Mouse (Mus musculus): Measurements from ENCODE around the gene Ilf2. TPM values are rescaled to one million over a fixed set of nuclear protein-coding genes. Genes with fewer than 3 reads are reported as not detected.

The Ilf2 gene
- total and polyA plus RNA-seq, 2 experiments from 2014 or later: 119 to 177 TPM

GRCm38 (mm10) chr3:90537141-90537904, 61.4 kb downstream of the Ilf2 start, which contains the start of gene S100a16:
Gene S100a16, plus strand, starts transcription at chr3:90537254.
- Histone ChIP-seq H3K27ac (peak within 1 kb of the TSS; percentile 36; the same call in 1 of the 2 replicates), H3K36me3 (ENCODE audit: insufficient read depth, low read length) (no peaks in the 10 kb centered on the region), H3K27me3 (ENCODE audit: insufficient read depth, low read length) (no peaks in the 10 kb centered on the region), H3K9me3 (ENCODE audit: low read length) (no peaks in the 10 kb centered on the region), H3K4me2 (ENCODE audit: low read depth, low read length) (peak within 1 kb of the TSS; percentile 38), H3K9ac (replicated peaks; ENCODE audit: low read length) (peak within 1 kb of the TSS; percentile 5; the same call in 1 of the 2 replicates), H3K4me1 (ENCODE audit: insufficient read depth, low read length) (peaks cover 9% of the 10 kb centered on the region; the same call in 1 of the 2 replicates), H3K4me3 (ENCODE audit: low read length) (peak within 1 kb of the TSS; percentile 18; the same call in 1 of the 2 replicates)
- DNase-seq (ENCODE audit: low spot score) (peak; percentile 41), ATAC-seq (peak; percentile 71; the same call in 1 of the 2 replicates)
- TF ChIP-seq CTCF (IDR thresholded peaks at IDR 0.05; ENCODE audit: low read depth): no peak
- WGBS: 33% methylated on average over 10 of the region's 10 CpGs

- Histone ChIP-seq H3K4me2 (ENCODE audit: low read depth, low read length) (peak overlapping the region; percentile 38), H3K36me3 (ENCODE audit: insufficient read depth, low read length) (no peaks in the 10 kb centered on the region), H3K9me3 (ENCODE audit: low read length) (no peaks in the 10 kb centered on the region), H3K9ac (replicated peaks; ENCODE audit: low read length) (no peak overlapping the region; the same call in 1 of the 2 replicates), H3K27ac (peak overlapping the region; percentile 36; the same call in 1 of the 2 replicates), H3K4me1 (ENCODE audit: insufficient read depth, low read length) (peaks cover 9% of the 10 kb centered on the region; the same call in 1 of the 2 replicates), H3K27me3 (ENCODE audit: insufficient read depth, low read length) (no peaks in the 10 kb centered on the region), H3K4me3 (ENCODE audit: low read length) (peak overlapping the region; percentile 18; the same call in 1 of the 2 replicates)
- DNase-seq (ENCODE audit: low spot score) (no peak), ATAC-seq (no peak)
- whole genome bisulfite sequencing: 70% methylated on average over 5 of the region's 5 CpGs
- TF ChIP-seq CTCF (IDR thresholded peaks at IDR 0.05; ENCODE audit: low read depth): no peak
Observed at GRCm38 (mm10) chr3:90537905-90538296, 62.0 kb downstream of the Ilf2 start.

Other genes starting within 250 kb of the Ilf2 start
- 52.5 and 75.6 TPM in 2 replicates for gene Jtb, start 244.5 kb upstream of the Ilf2 start, total RNA-seq (2014; rRNA removed)
- 115 and 124 TPM in 2 replicates for gene Jtb, start 244.5 kb upstream of the Ilf2 start, polyA plus RNA-seq (2015; fragmentation: Nextera tagmentation; extraction: Ambion mirVana)
- 0.21 and 0.83 TPM in 2 replicates for gene Creb3l4, start 232.6 kb upstream of the Ilf2 start, total RNA-seq (2014; rRNA removed)
- 1.2 and 1.4 TPM in 2 replicates for gene Creb3l4, start 232.6 kb upstream of the Ilf2 start, polyA plus RNA-seq (2015; fragmentation: Nextera tagmentation; extraction: Ambion mirVana)
- gene Slc39a1, start 228.0 kb upstream of the Ilf2 start, total RNA-seq (2014; rRNA removed): 97.8 and 105 TPM in 2 replicates
- gene Slc39a1, start 228.0 kb upstream of the Ilf2 start, polyA plus RNA-seq (2015; fragmentation: Nextera tagmentation; extraction: Ambion mirVana): 70.1 and 72.0 TPM in 2 replicates
- gene Crtc2, start 222.0 kb upstream of the Ilf2 start, total RNA-seq (2014; rRNA removed): 12.7 and 27.0 TPM in 2 replicates
- gene Crtc2, start 222.0 kb upstream of the Ilf2 start, polyA plus RNA-seq (2015; fragmentation: Nextera tagmentation; extraction: Ambion mirVana): 15.4 and 17.0 TPM in 2 replicates
- gene Dennd4b, start 210.9 kb upstream of the Ilf2 start, total RNA-seq (2014; rRNA removed): 38.8 and 48.4 TPM in 2 replicates
- gene Dennd4b, start 210.9 kb upstream of the Ilf2 start, polyA plus RNA-seq (2015; fragmentation: Nextera tagmentation; extraction: Ambion mirVana): 5.4 and 5.9 TPM in 2 replicates
- 31.5 and 32.1 TPM in 2 replicates for gene Gatad2b, start 182.9 kb upstream of the Ilf2 start, total RNA-seq (2014; rRNA removed)
- gene Gatad2b, start 182.9 kb upstream of the Ilf2 start, polyA plus RNA-seq (2015; fragmentation: Nextera tagmentation; extraction: Ambion mirVana): 13.7 and 14.2 TPM in 2 replicates
- gene Slc27a3, start 86.2 kb upstream of the Ilf2 start, total RNA-seq (2014; rRNA removed): 85.1 and 87.2 TPM in 2 replicates
- gene Slc27a3, start 86.2 kb upstream of the Ilf2 start, polyA plus RNA-seq (2015; fragmentation: Nextera tagmentation; extraction: Ambion mirVana): 28.3 and 30.3 TPM in 2 replicates
- gene Ints3, start 42.5 kb upstream of the Ilf2 start, total RNA-seq (2014; rRNA removed): 58.1 and 71.7 TPM in 2 replicates
- gene Ints3, start 42.5 kb upstream of the Ilf2 start, polyA plus RNA-seq (2015; fragmentation: Nextera tagmentation; extraction: Ambion mirVana): 19.9 and 20.4 TPM in 2 replicates
- gene Npr1, start 10.3 kb upstream of the Ilf2 start, total RNA-seq (2014; rRNA removed): 3.5 and 6.2 TPM in 2 replicates
- 2.8 TPM in 2 replicates for gene Npr1, start 10.3 kb upstream of the Ilf2 start, polyA plus RNA-seq (2015; fragmentation: Nextera tagmentation; extraction: Ambion mirVana)
- 49.7 and 52.0 TPM in 2 replicates for gene Snapin, start 14.9 kb downstream of the Ilf2 start, total RNA-seq (2014; rRNA removed)
- 102 and 106 TPM in 2 replicates for gene Snapin, start 14.9 kb downstream of the Ilf2 start, polyA plus RNA-seq (2015; fragmentation: Nextera tagmentation; extraction: Ambion mirVana)
- 210 and 220 TPM in 2 replicates for gene Chtop, start 33.4 kb downstream of the Ilf2 start, total RNA-seq (2014; rRNA removed)
- 162 and 165 TPM in 2 replicates for gene Chtop, start 33.4 kb downstream of the Ilf2 start, polyA plus RNA-seq (2015; fragmentation: Nextera tagmentation; extraction: Ambion mirVana)
- gene S100a1, start 38.3 kb downstream of the Ilf2 start, total RNA-seq (2014; rRNA removed): 27.7 and 28.1 TPM in 2 replicates
- 88.9 and 93.6 TPM in 2 replicates for gene S100a1, start 38.3 kb downstream of the Ilf2 start, polyA plus RNA-seq (2015; fragmentation: Nextera tagmentation; extraction: Ambion mirVana)
- 5.2 and 10.9 TPM in 2 replicates for gene S100a13, start 38.3 kb downstream of the Ilf2 start, total RNA-seq (2014; rRNA removed)
- gene S100a13, start 38.3 kb downstream of the Ilf2 start, polyA plus RNA-seq (2015; fragmentation: Nextera tagmentation; extraction: Ambion mirVana): 37.9 and 41.4 TPM in 2 replicates
- gene S100a14, start 50.7 kb downstream of the Ilf2 start, total RNA-seq (2014; rRNA removed): not detected in 2 replicates
- 0.29 TPM in 1 of 2 replicates, not detected in the other for gene S100a14, start 50.7 kb downstream of the Ilf2 start, polyA plus RNA-seq (2015; fragmentation: Nextera tagmentation; extraction: Ambion mirVana)
- gene S100a16, start 61.1 kb downstream of the Ilf2 start, total RNA-seq (2014; rRNA removed): 87.0 and 90.9 TPM in 2 replicates
- 103 and 115 TPM in 2 replicates for gene S100a16, start 61.1 kb downstream of the Ilf2 start, polyA plus RNA-seq (2015; fragmentation: Nextera tagmentation; extraction: Ambion mirVana)
- 1.4 and 5.3 TPM in 2 replicates for gene S100a3, start 84.5 kb downstream of the Ilf2 start, total RNA-seq (2014; rRNA removed)
- gene S100a3, start 84.5 kb downstream of the Ilf2 start, polyA plus RNA-seq (2015; fragmentation: Nextera tagmentation; extraction: Ambion mirVana): 1.9 and 2.1 TPM in 2 replicates
- gene S100a2, start 114.1 kb downstream of the Ilf2 start, total RNA-seq (2014; rRNA removed): not detected in 2 replicates
- gene S100a2, start 114.1 kb downstream of the Ilf2 start, polyA plus RNA-seq (2015; fragmentation: Nextera tagmentation; extraction: Ambion mirVana): not detected in 2 replicates
- gene Gm42674, start 125.8 kb downstream of the Ilf2 start, total RNA-seq (2014; rRNA removed): not detected in 2 replicates
- gene Gm42674, start 125.8 kb downstream of the Ilf2 start, polyA plus RNA-seq (2015; fragmentation: Nextera tagmentation; extraction: Ambion mirVana): not detected in 2 replicates
- gene S100a4, start 127.6 kb downstream of the Ilf2 start, total RNA-seq (2014; rRNA removed): 3.0 TPM in 1 of 2 replicates, not detected in the other
- 2.3 and 3.1 TPM in 2 replicates for gene S100a4, start 127.6 kb downstream of the Ilf2 start, polyA plus RNA-seq (2015; fragmentation: Nextera tagmentation; extraction: Ambion mirVana)
- gene S100a5, start 132.4 kb downstream of the Ilf2 start, total RNA-seq (2014; rRNA removed): not detected in 2 replicates
- gene S100a5, start 132.4 kb downstream of the Ilf2 start, polyA plus RNA-seq (2015; fragmentation: Nextera tagmentation; extraction: Ambion mirVana): not detected in 2 replicates
- 4.4 and 12.9 TPM in 2 replicates for gene S100a6, start 136.8 kb downstream of the Ilf2 start, total RNA-seq (2014; rRNA removed)
- gene S100a6, start 136.8 kb downstream of the Ilf2 start, polyA plus RNA-seq (2015; fragmentation: Nextera tagmentation; extraction: Ambion mirVana): 53.8 and 59.0 TPM in 2 replicates
- not detected in 2 replicates for gene S100a7a, start 177.9 kb downstream of the Ilf2 start, total RNA-seq (2014; rRNA removed)
- gene S100a7a, start 177.9 kb downstream of the Ilf2 start, polyA plus RNA-seq (2015; fragmentation: Nextera tagmentation; extraction: Ambion mirVana): not detected in 2 replicates
- 1.0 TPM in 1 of 2 replicates, not detected in the other for gene S100a8, start 192.9 kb downstream of the Ilf2 start, total RNA-seq (2014; rRNA removed)
- 6.3 and 6.7 TPM in 2 replicates for gene S100a8, start 192.9 kb downstream of the Ilf2 start, polyA plus RNA-seq (2015; fragmentation: Nextera tagmentation; extraction: Ambion mirVana)
- 1.3 TPM in 1 of 2 replicates, not detected in the other for gene S100a9, start 219.6 kb downstream of the Ilf2 start, total RNA-seq (2014; rRNA removed)
- gene S100a9, start 219.6 kb downstream of the Ilf2 start, polyA plus RNA-seq (2015; fragmentation: Nextera tagmentation; extraction: Ambion mirVana): 5.0 and 6.4 TPM in 2 replicates